Mouse (Mus musculus) heart, postnatal 14 days (tissue): ENCODE measurements around the gene Olfr742. TPM values are rescaled to one million over a fixed set of nuclear protein-coding genes. Genes with fewer than 3 reads are reported as not detected.

Experiments used
- DNase-seq, 2 experiments: peaks; one replicate each; pipeline ENCODE4 v3.0.0; 2021 to 2022
- intact Hi-C: fragments of 180-260 bp; cut with DNase I; formaldehyde crosslinking; loops from one replicate; pipeline ENCODE4 v1.15.1; 2025
- long read RNA-seq, 2 experiments: library from polyadenylated mRNA; stranded (forward); transcript quantifications; one replicate each; pipeline ENCODE4 v2.0.0; 2021
- total RNA-seq, 2 experiments: library from RNA; stranded (reverse); gene quantifications; 2 replicates each; pipeline ENCODE4 v1.2.3; 2021

The Olfr742 gene
- not detected for total RNA-seq
- long read RNA-seq, experiment 1: 0 reads
- long read RNA-seq, experiment 2: 0 reads

DNA sequence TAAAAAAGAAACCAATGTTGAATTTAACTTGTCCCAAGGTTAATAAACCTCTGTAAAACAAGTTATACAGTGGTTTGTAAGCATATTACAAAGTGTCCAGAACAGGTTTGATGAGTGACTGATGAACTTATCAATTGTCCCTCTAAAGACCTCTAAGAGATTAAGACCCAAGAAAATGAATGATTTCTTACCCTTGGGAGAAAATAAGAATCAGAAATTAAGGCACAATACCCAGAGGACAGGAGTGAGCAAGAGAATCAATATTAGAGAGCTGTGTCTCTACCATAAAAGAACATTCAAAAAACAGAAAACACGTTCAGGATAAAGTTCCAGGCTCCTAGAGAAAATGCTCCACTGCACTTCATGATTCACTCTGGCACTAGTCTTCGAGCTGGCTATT lies at the start of gene Olfr742:
Gene Olfr742, plus strand, starts transcription at position 301 of the 400 bp plus-strand sequence.
- intact Hi-C loops: no loop called here
- no peak for DNase-seq

DNA sequence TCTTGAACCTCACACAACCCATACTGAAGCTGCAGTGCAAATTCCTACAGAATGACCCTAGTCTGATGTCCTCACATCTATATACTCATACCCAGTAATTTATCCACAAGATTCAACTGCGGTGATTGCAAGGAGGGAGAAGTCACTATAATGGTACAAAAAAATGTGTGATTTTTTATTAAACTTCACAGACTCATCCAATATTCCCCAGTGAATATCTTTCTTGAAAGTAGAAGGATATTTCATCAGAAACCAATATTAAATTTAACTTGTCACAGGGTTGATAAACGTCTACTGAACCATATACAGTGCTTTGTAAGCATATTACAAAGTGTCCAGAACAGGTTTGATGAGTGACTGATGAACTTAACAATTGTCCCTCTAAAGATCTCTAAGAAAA lies 31.0 kb upstream of the Olfr742 start, which contains the start of gene Olfr741:
Gene Olfr741, plus strand, starts transcription at position 301 of the 400 bp plus-strand sequence.
- intact Hi-C loops: no loop called here
- no peak for DNase-seq

DNA sequence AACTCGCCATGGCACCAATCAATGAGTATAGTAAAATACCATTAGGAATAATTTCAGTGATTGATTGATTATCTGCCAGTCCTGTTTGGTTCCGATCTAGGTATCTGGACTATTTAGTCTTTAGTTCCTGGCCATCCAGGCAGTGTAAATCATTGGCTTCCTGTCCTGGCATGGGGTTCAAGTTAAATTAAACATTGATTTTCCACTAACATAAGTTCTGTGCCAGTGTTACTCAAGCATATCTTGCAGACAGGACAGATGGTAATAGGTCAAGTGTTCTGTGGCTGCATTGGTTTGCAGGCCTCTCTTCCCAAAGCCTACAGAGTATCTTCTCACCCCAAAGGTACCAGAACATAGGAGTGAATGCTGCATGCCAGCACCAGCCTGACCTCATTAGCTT lies 25.0 kb upstream of the Olfr742 start:
- no peak for DNase-seq
- intact Hi-C loops: no loop called here

DNA sequence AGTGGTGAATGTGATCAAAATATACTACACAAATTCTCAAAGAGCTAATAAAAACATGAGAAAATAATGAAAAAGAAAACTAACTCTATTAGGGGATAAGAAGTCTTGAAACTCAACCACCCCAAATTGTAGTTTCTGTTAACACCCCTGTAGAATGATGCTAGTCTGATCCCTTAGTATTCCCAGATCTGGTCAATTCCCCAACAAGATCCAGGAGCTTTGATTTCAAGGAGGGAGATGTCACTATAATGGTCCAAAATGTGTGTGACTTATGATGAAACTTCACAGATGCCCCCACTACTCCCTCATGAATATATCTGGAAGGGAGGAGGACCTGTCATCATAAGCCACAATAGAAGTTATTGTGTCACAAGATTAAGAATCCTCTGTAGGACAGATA lies 18.1 kb downstream of the Olfr742 start, which contains the start of gene Olfr743:
Gene Olfr743, plus strand, starts transcription at position 301 of the 400 bp plus-strand sequence.
- intact Hi-C loops: no loop called here

DNA sequence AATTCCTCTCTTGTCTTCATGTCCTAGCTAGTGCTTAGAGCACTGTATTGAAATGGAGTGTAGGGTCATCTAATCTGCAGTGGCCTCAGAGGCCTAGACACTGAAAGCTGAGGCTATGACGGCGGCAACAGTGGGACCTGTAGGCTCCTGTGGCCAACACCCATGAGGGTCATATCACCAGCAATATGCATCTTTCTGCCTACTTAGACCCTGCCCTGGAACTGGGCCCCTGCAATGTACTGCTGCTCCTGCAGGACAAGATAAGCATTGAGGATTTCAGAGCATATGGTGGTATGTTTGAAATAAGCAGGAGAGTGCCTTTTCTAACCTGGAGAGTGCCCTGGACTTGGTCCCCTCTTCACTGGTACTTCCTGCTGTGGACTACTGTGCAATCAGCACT lies 49.3 kb downstream of the Olfr742 start:
- intact Hi-C loops: no loop called here
- DNase-seq: no peak

More for the DNA sequence above, 18.1 kb downstream of the Olfr742 start, which contains the start of gene Olfr743:
- DNase-seq: no peak

Other genes with a start within 250 kb of the Olfr742 start
- not detected for gene Olfr732, start 219.4 kb upstream of the Olfr742 start, total RNA-seq
- not detected for gene Olfr733, start 202.1 kb upstream of the Olfr742 start, total RNA-seq
- gene Olfr734, start 176.8 kb upstream of the Olfr742 start, total RNA-seq: not detected
- gene Olfr735, start 154.7 kb upstream of the Olfr742 start, total RNA-seq: not detected
- not detected for gene Tlr11, start 145.7 kb upstream of the Olfr742 start, total RNA-seq
- gene Olfr736, start 122.4 kb upstream of the Olfr742 start, total RNA-seq: not detected
- not detected for gene Olfr738, start 96.0 kb upstream of the Olfr742 start, total RNA-seq
- gene Olfr739, start 85.0 kb upstream of the Olfr742 start, total RNA-seq: not detected
- gene Olfr740, start 58.1 kb upstream of the Olfr742 start, total RNA-seq: not detected
- gene Olfr741, start 30.9 kb upstream of the Olfr742 start, total RNA-seq: not detected
- not detected for gene Olfr743, start 18.2 kb downstream of the Olfr742 start, total RNA-seq
- not detected for gene Olfr744, start 111.3 kb downstream of the Olfr742 start, total RNA-seq
- gene Olfr745, start 135.8 kb downstream of the Olfr742 start, total RNA-seq: not detected
- not detected for gene Olfr746, start 143.5 kb downstream of the Olfr742 start, total RNA-seq
- gene Olfr747, start 189.6 kb downstream of the Olfr742 start, total RNA-seq: not detected
- gene Olfr748, start 203.8 kb downstream of the Olfr742 start, total RNA-seq: not detected
- not detected for gene Olfr749, start 241.5 kb downstream of the Olfr742 start, total RNA-seq